Mouse (Mus musculus): ENCODE data around the gene Slc25a1. TPM values are rescaled to one million over a fixed set of nuclear protein-coding genes. Genes with fewer than 3 reads are reported as not detected.

Gene Slc25a1
- polyA plus RNA-seq, 1 experiment from 2014 or later, result 117 TPM

GRCm38 (mm10) chr16:17896091-17896490 is 31.9 kb downstream of the Slc25a1 start:
- H3K4me2 ChIP-seq (ENCODE audit: low read depth, low read length), result no peak overlapping the region
- H3K27ac ChIP-seq (ENCODE audit: low read length), result no peak overlapping the region
- no peak overlapping the region for H3K9ac ChIP-seq (ENCODE audit: low read length)
- no peak for ATAC-seq (ENCODE audit: insufficient read depth, low FRiP score)
- no peak overlapping the region for H3K4me3 ChIP-seq (replicated peaks; ENCODE audit: low read length)
- H3K36me3 ChIP-seq (ENCODE audit: control insufficient read depth, insufficient read depth, low read length), result 0 out of 2 replicates have a peak, but pooled peaks cover 4% of the 10 kb centered on the region
- H3K4me1 ChIP-seq (ENCODE audit: control insufficient read depth, insufficient read depth, low read length), result peaks cover 11% of the 10 kb centered on the region
- H3K27me3 ChIP-seq (ENCODE audit: control insufficient read depth, insufficient read depth, low read length), result no peaks in the 10 kb centered on the region
- H3K9me3 ChIP-seq (replicated peaks; ENCODE audit: control insufficient read depth, low read length), result no peaks in the 10 kb centered on the region

- Histone ChIP-seq H3K9me3 (replicated peaks; ENCODE audit: control insufficient read depth, low read length) (no peaks in the 10 kb centered on the region), H3K27ac (ENCODE audit: low read length) (no peak within 1 kb of the TSS), H3K4me2 (ENCODE audit: low read depth, low read length) (no peak within 1 kb of the TSS), H3K4me1 (ENCODE audit: control insufficient read depth, insufficient read depth, low read length) (peaks cover 22% of the 10 kb centered on the region), H3K27me3 (ENCODE audit: control insufficient read depth, insufficient read depth, low read length) (no peaks in the 10 kb centered on the region), H3K36me3 (ENCODE audit: control insufficient read depth, insufficient read depth, low read length) (no peaks in the 10 kb centered on the region), H3K4me3 (replicated peaks; ENCODE audit: low read length) (no peak within 1 kb of the TSS), H3K9ac (ENCODE audit: low read length) (no peak within 1 kb of the TSS)
- WGBS, result 81% methylated on average over 2 of the region's 2 CpGs
- ATAC-seq (ENCODE audit: insufficient read depth, low FRiP score), result no peak
These were observed 34.1 kb downstream of the Slc25a1 start, which contains the start of gene Tssk1 for GRCm38 (mm10) chr16:17893923-17894322. Tssk1 (plus strand) TSS chr16:17894223.

GRCm38 (mm10) chr16:17892606-17893005 is 35.4 kb downstream of the Slc25a1 start:
- ATAC-seq (ENCODE audit: insufficient read depth, low FRiP score), result no peak
- 41% methylated on average over 3 of the region's 3 CpGs for WGBS
- no peaks in the 10 kb centered on the region for H3K9me3 ChIP-seq (replicated peaks; ENCODE audit: control insufficient read depth, low read length)
- H3K4me3 ChIP-seq (replicated peaks; ENCODE audit: low read length), result no peak overlapping the region
- no peaks in the 10 kb centered on the region for H3K36me3 ChIP-seq (ENCODE audit: control insufficient read depth, insufficient read depth, low read length)
- H3K27ac ChIP-seq (ENCODE audit: low read length), result peak overlapping the region; percentile 60
- H3K4me1 ChIP-seq (ENCODE audit: control insufficient read depth, insufficient read depth, low read length), result peaks cover 22% of the 10 kb centered on the region
- H3K9ac ChIP-seq (ENCODE audit: low read length), result no peak overlapping the region
- H3K27me3 ChIP-seq (ENCODE audit: control insufficient read depth, insufficient read depth, low read length), result no peaks in the 10 kb centered on the region
- no peak overlapping the region for H3K4me2 ChIP-seq (ENCODE audit: low read depth, low read length)

GRCm38 (mm10) chr16:17891567-17891959 is 36.5 kb downstream of the Slc25a1 start, which contains the start of gene Gm20518:
Gm20518 (minus strand) TSS chr16:17891671.
- Histone ChIP-seq H3K4me1 (ENCODE audit: control insufficient read depth, insufficient read depth, low read length) (peaks cover 22% of the 10 kb centered on the region), H3K27me3 (ENCODE audit: control insufficient read depth, insufficient read depth, low read length) (no peaks in the 10 kb centered on the region), H3K4me3 (replicated peaks; ENCODE audit: low read length) (peak within 1 kb of the TSS; percentile 99), H3K9me3 (replicated peaks; ENCODE audit: control insufficient read depth, low read length) (no peaks in the 10 kb centered on the region), H3K36me3 (ENCODE audit: control insufficient read depth, insufficient read depth, low read length) (no peaks in the 10 kb centered on the region), H3K4me2 (ENCODE audit: low read depth, low read length) (peak within 1 kb of the TSS; percentile 86), H3K27ac (ENCODE audit: low read length) (peak within 1 kb of the TSS; percentile 96), H3K9ac (ENCODE audit: low read length) (peak within 1 kb of the TSS; percentile 99)
- under 1% methylated on average over 38 of the region's 38 CpGs for WGBS
- peak; percentile 99 for ATAC-seq (ENCODE audit: insufficient read depth, low FRiP score)

- Histone ChIP-seq H3K4me2 (ENCODE audit: low read depth, low read length) (peak overlapping the region; percentile 86), H3K36me3 (ENCODE audit: control insufficient read depth, insufficient read depth, low read length) (no peaks in the 10 kb centered on the region), H3K27ac (ENCODE audit: low read length) (peak overlapping the region; percentile 96), H3K9ac (ENCODE audit: low read length) (peak overlapping the region; percentile 99), H3K4me3 (replicated peaks; ENCODE audit: low read length) (peak overlapping the region; percentile 99), H3K4me1 (ENCODE audit: control insufficient read depth, insufficient read depth, low read length) (peaks cover 22% of the 10 kb centered on the region), H3K27me3 (ENCODE audit: control insufficient read depth, insufficient read depth, low read length) (no peaks in the 10 kb centered on the region), H3K9me3 (replicated peaks; ENCODE audit: control insufficient read depth, low read length) (no peaks in the 10 kb centered on the region)
- peak; percentile 49 for ATAC-seq (ENCODE audit: insufficient read depth, low FRiP score)
- WGBS, result under 1% methylated on average over 44 of the region's 44 CpGs
These were observed 37.0 kb downstream of the Slc25a1 start for GRCm38 (mm10) chr16:17890917-17891566.

GRCm38 (mm10) chr16:17890342-17890727 is 37.7 kb downstream of the Slc25a1 start:
- no peaks in the 10 kb centered on the region for H3K27me3 ChIP-seq (ENCODE audit: control insufficient read depth, insufficient read depth, low read length)
- H3K27ac ChIP-seq (ENCODE audit: low read length), result peak overlapping the region; percentile 96
- H3K9me3 ChIP-seq (replicated peaks; ENCODE audit: control insufficient read depth, low read length), result no peaks in the 10 kb centered on the region
- peak overlapping the region; percentile 99 for H3K9ac ChIP-seq (ENCODE audit: low read length)
- H3K4me2 ChIP-seq (ENCODE audit: low read depth, low read length), result peak overlapping the region; percentile 86
- ATAC-seq (ENCODE audit: insufficient read depth, low FRiP score), result no peak
- peak overlapping the region; percentile 99 for H3K4me3 ChIP-seq (replicated peaks; ENCODE audit: low read length)
- no peaks in the 10 kb centered on the region for H3K36me3 ChIP-seq (ENCODE audit: control insufficient read depth, insufficient read depth, low read length)
- H3K4me1 ChIP-seq (ENCODE audit: control insufficient read depth, insufficient read depth, low read length), result peaks cover 22% of the 10 kb centered on the region
- 42% methylated on average over 2 of the region's 2 CpGs for WGBS

- ATAC-seq (ENCODE audit: insufficient read depth, low FRiP score), result no peak
- Histone ChIP-seq H3K4me3 (replicated peaks; ENCODE audit: low read length) (peak overlapping the region; percentile 99), H3K9me3 (replicated peaks; ENCODE audit: control insufficient read depth, low read length) (no peaks in the 10 kb centered on the region), H3K9ac (ENCODE audit: low read length) (peak overlapping the region; percentile 99), H3K4me1 (ENCODE audit: control insufficient read depth, insufficient read depth, low read length) (peaks cover 22% of the 10 kb centered on the region), H3K36me3 (ENCODE audit: control insufficient read depth, insufficient read depth, low read length) (no peaks in the 10 kb centered on the region), H3K4me2 (ENCODE audit: low read depth, low read length) (peak overlapping the region; percentile 86), H3K27me3 (ENCODE audit: control insufficient read depth, insufficient read depth, low read length) (no peaks in the 10 kb centered on the region), H3K27ac (ENCODE audit: low read length) (no peak overlapping the region)
- WGBS, result 74% methylated on average over 6 of the region's 6 CpGs
These were observed 38.2 kb downstream of the Slc25a1 start for GRCm38 (mm10) chr16:17889689-17890341.

GRCm38 (mm10) chr16:17884116-17884515 is 43.9 kb downstream of the Slc25a1 start:
- no peaks in the 10 kb centered on the region for H3K36me3 ChIP-seq (ENCODE audit: control insufficient read depth, insufficient read depth, low read length)
- no peak overlapping the region for H3K4me2 ChIP-seq (ENCODE audit: low read depth, low read length)
- no peak overlapping the region for H3K4me3 ChIP-seq (replicated peaks; ENCODE audit: low read length)
- peaks cover 18% of the 10 kb centered on the region; the same call in 1 of the 2 replicates for H3K4me1 ChIP-seq (ENCODE audit: control insufficient read depth, insufficient read depth, low read length)
- ATAC-seq (ENCODE audit: insufficient read depth, low FRiP score), result no peak
- H3K27me3 ChIP-seq (ENCODE audit: control insufficient read depth, insufficient read depth, low read length), result no peaks in the 10 kb centered on the region
- WGBS, result 66% methylated on average over 6 of the region's 6 CpGs
- no peaks in the 10 kb centered on the region for H3K9me3 ChIP-seq (replicated peaks; ENCODE audit: control insufficient read depth, low read length)
- no peak overlapping the region for H3K9ac ChIP-seq (ENCODE audit: low read length)
- H3K27ac ChIP-seq (ENCODE audit: low read length), result no peak overlapping the region

GRCm38 (mm10) chr16:17882196-17882595 is 45.8 kb downstream of the Slc25a1 start:
- peaks cover 18% of the 10 kb centered on the region; the same call in 1 of the 2 replicates for H3K4me1 ChIP-seq (ENCODE audit: control insufficient read depth, insufficient read depth, low read length)
- 0 out of 2 replicates have a peak, but pooled peaks cover 3% of the 10 kb centered on the region for H3K36me3 ChIP-seq (ENCODE audit: control insufficient read depth, insufficient read depth, low read length)
- no peak overlapping the region for H3K9ac ChIP-seq (ENCODE audit: low read length)
- no peak overlapping the region for H3K4me3 ChIP-seq (replicated peaks; ENCODE audit: low read length)
- H3K4me2 ChIP-seq (ENCODE audit: low read depth, low read length), result no peak overlapping the region
- H3K27me3 ChIP-seq (ENCODE audit: control insufficient read depth, insufficient read depth, low read length), result no peaks in the 10 kb centered on the region
- H3K9me3 ChIP-seq (replicated peaks; ENCODE audit: control insufficient read depth, low read length), result no peaks in the 10 kb centered on the region
- peak overlapping the region; percentile 21; the same call in 1 of the 2 replicates for H3K27ac ChIP-seq (ENCODE audit: low read length)
- ATAC-seq (ENCODE audit: insufficient read depth, low FRiP score), result no peak
